8 mouse cellular contexts compared by ENCODE assay signal in the genomic region with DNA sequence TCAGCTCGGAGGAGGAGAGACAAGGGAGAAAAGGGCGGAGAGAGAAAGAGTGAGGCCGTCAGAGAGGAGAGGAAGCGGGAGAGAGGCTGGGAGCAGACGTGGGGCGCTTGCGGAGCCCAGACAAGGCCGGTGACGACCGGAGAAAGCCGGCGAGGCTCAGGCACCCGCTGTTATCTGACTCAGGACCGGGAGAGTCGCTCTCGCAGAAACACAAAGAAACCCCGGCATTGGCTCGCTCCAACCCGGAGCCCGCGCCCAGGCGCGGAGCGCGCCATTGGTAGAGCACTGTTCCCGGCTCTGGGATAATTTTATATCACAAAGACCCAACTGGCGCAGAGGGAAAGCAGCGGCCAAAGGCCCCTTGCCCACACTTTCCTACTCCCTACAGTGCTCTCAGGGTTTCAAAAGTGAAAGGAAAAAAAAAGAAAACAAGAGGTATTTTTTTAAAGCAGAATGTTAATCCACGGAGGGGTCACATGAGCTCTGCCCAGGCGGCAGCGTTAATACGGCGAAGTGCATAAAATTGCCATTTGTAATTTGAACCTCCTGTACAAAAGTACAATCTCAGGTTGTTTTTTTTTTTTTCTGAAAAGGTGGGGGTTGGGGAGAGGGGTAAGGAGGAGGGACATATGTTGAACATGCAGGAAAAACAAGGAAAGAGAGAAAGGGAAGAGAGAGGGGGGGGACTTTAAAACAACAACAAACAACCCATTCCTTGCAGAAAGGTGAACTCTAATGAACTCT. TPM values are rescaled to one million over a fixed set of nuclear protein-coding genes. Genes with fewer than 3 reads are reported as not detected.
DNase-seq lines count a peak whose midpoint lies in the region; ATAC-seq and TF ChIP-seq lines count a peak whose summit lies in the region.

No protein-coding gene starts in this region.

- peak overlapping the region; percentile 100 for H3K27ac ChIP-seq in lung, embryonic 16.5 days (ENCODE audit: low read length)
- H3K27ac ChIP-seq in kidney, adult 2 months (ENCODE audit: insufficient read depth, low read depth, low read length): peak overlapping the region; percentile 94
- H3K27ac ChIP-seq in midbrain, embryonic 11.5 days (ENCODE audit: low read depth, low read length): peak overlapping the region; percentile 99

- H3K36me3 ChIP-seq in lung, embryonic 16.5 days (ENCODE audit: control insufficient read depth, insufficient read depth, low read length): peaks cover 14% of the 10 kb centered on the region; the same call in 1 of the 2 replicates
- peaks cover 19% of the 10 kb centered on the region for H3K36me3 ChIP-seq in kidney, adult 2 months (ENCODE audit: control insufficient read depth, insufficient read depth, low read length)
- no peaks in the 10 kb centered on the region; the same call in 1 of the 2 replicates for H3K36me3 ChIP-seq in midbrain, embryonic 11.5 days (ENCODE audit: control insufficient read depth, insufficient read depth, low read length)

- peak overlapping the region; percentile 83 for H3K9ac ChIP-seq in lung, embryonic 16.5 days (ENCODE audit: low read length)
- peak overlapping the region; percentile 98 for H3K9ac ChIP-seq in midbrain, embryonic 11.5 days (ENCODE audit: low read length)

- intact Hi-C loops in gastrocnemius, postnatal 14 days (cut with DNase I; ENCODE audit: low total_unique reads): no loop called here

- under 1% methylated on average over 33 of the region's 33 CpGs for WGBS in lung, embryonic 16.5 days
- under 1% methylated on average over 33 of the region's 33 CpGs for WGBS in kidney, adult 2 months
- WGBS in midbrain, embryonic 11.5 days: 0% methylated on average over 33 of the region's 33 CpGs

- H3K4me2 ChIP-seq in lung, embryonic 16.5 days (ENCODE audit: low read depth, low read length): peak overlapping the region; percentile 72
- peak overlapping the region; percentile 72 for H3K4me2 ChIP-seq in midbrain, embryonic 11.5 days

- peak overlapping the region; percentile 89 for H3K4me3 ChIP-seq in lung, embryonic 16.5 days (ENCODE audit: low read length)
- peak overlapping the region; percentile 97 for H3K4me3 ChIP-seq in kidney, adult 2 months (ENCODE audit: insufficient read depth, low read depth, low read length)
- peak overlapping the region; percentile 91 for H3K4me3 ChIP-seq in midbrain, embryonic 11.5 days (ENCODE audit: low read depth, low read length)

- TF ChIP-seq CTCF in kidney, adult 2 months (conservative IDR thresholded peaks at IDR 0.05; ENCODE audit: insufficient read depth, insufficient read length, low read depth, low read length): no peak

- no peaks in the 10 kb centered on the region for H3K27me3 ChIP-seq in lung, embryonic 16.5 days (ENCODE audit: control insufficient read depth, insufficient read depth, low read depth, low read length)
- H3K27me3 ChIP-seq in kidney, adult 2 months (replicated peaks; ENCODE audit: control insufficient read depth, insufficient read depth, low read length): no peaks in the 10 kb centered on the region
- peaks cover 43% of the 10 kb centered on the region for H3K27me3 ChIP-seq in midbrain, embryonic 11.5 days (ENCODE audit: control insufficient read depth, insufficient read depth, low read length)

- ATAC-seq in lung, embryonic 16.5 days (ENCODE audit: low read depth): no peak
- no peak for ATAC-seq in midbrain, embryonic 11.5 days (ENCODE audit: low FRiP score)

- DNase-seq in lung, postnatal 36 days: no peak
- DNase-seq in cerebellum, postnatal 36 days: peak; percentile 31 to 33
- peak; percentile 50 for DNase-seq in gastrocnemius, postnatal 14 days
- peak; percentile 84 for DNase-seq in kidney, adult 2 months
- peak; percentile 96 for DNase-seq in midbrain, embryonic 11.5 days (ENCODE audit: low spot score, missing footprints)
- DNase-seq in frontal cortex, postnatal 36 days (ENCODE audit: low spot score in 2 of 2): no peak
- no peak for DNase-seq in spleen, postnatal 14 days (ENCODE audit: low spot score in 2 of 2)

- no peak for TF ChIP-seq POLR2A in kidney, adult 2 months (IDR thresholded peaks at IDR 0.05; ENCODE audit: low read depth, low read length)

- no peaks in the 10 kb centered on the region for H3K9me3 ChIP-seq in lung, embryonic 16.5 days (ENCODE audit: control insufficient read depth, low read length)
- no peaks in the 10 kb centered on the region for H3K9me3 ChIP-seq in midbrain, embryonic 11.5 days (ENCODE audit: control insufficient read depth, low read length)

- H3K4me1 ChIP-seq in lung, embryonic 16.5 days (replicated peaks; ENCODE audit: control insufficient read depth, insufficient read depth, low read length): peaks cover 9% of the 10 kb centered on the region; the same call in 1 of the 2 replicates
- peaks cover 8% of the 10 kb centered on the region; the same call in 1 of the 2 replicates for H3K4me1 ChIP-seq in kidney, adult 2 months (ENCODE audit: control insufficient read depth, insufficient read depth, low read length)
- peaks cover 4% of the 10 kb centered on the region; the same call in 1 of the 2 replicates for H3K4me1 ChIP-seq in midbrain, embryonic 11.5 days (ENCODE audit: control insufficient read depth, insufficient read depth, low read length)

RNA-seq across cellular contexts. Expression of a gene that starts 7.5 kb away (rescaled TPM):
- 83.5 and 95.7 TPM in 2 replicates for polyA plus RNA-seq in lung, embryonic 16.5 days (2015; fragmentation: Nextera tagmentation; extraction: Ambion mirVana)
- total RNA-seq in gastrocnemius, postnatal 14 days (2021): 10 to 100 TPM; 22.2 to 30.2 TPM
- 193 and 288 TPM in 2 replicates for polyA plus RNA-seq in kidney, adult 2 months (2012; rRNA removed)
- 114 and 122 TPM in 2 replicates for polyA plus RNA-seq in midbrain, embryonic 11.5 days (2014; fragmentation: Nextera tagmentation; extraction: Ambion mirVana)

Comparison
In these comparisons a context has a peak if more than half of its experiments do, and no peak if none do; other contexts are left out.
1. DNase-seq: peak in cerebellum, postnatal 36 days (2 of 2), gastrocnemius, postnatal 14 days (single experiment), kidney, adult 2 months (single experiment) and midbrain, embryonic 11.5 days (single experiment); none in lung, postnatal 36 days (single experiment), frontal cortex, postnatal 36 days (0 of 2) and spleen, postnatal 14 days (0 of 2).
2. Peak in every context shown above with its lines, with median percentiles within 50 percentile points of each other: H3K27ac ChIP-seq and H3K4me3 ChIP-seq.